Mouse (Mus musculus) G1E (cell line): ENCODE measurements around the gene Mrps35.

Experiments used
- CTCF ChIP-seq: IDR thresholded peaks from 2 replicates; pipeline ENCODE4 v1.5.1; 2012; ENCODE audit warnings: low read depth, low read length, inconsistent platforms, mixed read lengths
- GATA2 ChIP-seq: IDR thresholded peaks from 2 replicates; pipeline ENCODE4 v1.6.1; 2012; ENCODE audit warnings: low read depth, low read length, inconsistent platforms, borderline replicate concordance
- POLR2AphosphoS5 ChIP-seq: IDR thresholded peaks from 2 replicates; pipeline ENCODE4 v1.6.1; 2012; ENCODE audit warnings: low read depth, low read length, inconsistent platforms; ENCODE audit not compliant: insufficient replicate concordance

GRCm38 (mm10) chr6:147064944-147065261, 22.3 kb downstream of the Mrps35 start:
- TF ChIP-seq CTCF (no peak), POLR2AphosphoS5 (no peak), GATA2 (no peak)
